Mouse (Mus musculus) olfactory bulb, adult 2 months (tissue): Measurements from ENCODE around the gene Arhgap30.

Experiments
- CTCF ChIP-seq: fragments of 200-500 bp; IDR thresholded peaks from 2 replicates; pipeline ENCODE4 v1.5.1; 2012; ENCODE audit warnings: low read depth, mild to moderate bottlenecking, low read length, moderate library complexity; ENCODE audit not compliant: insufficient read depth
- POLR2A ChIP-seq: fragments of 200-500 bp; IDR thresholded peaks from 2 replicates; pipeline ENCODE4 v1.6.1; 2012; ENCODE audit warnings: mild to moderate bottlenecking, low read depth, low read length, moderate library complexity; ENCODE audit not compliant: insufficient read depth

GRCm38 (mm10) chr1:171356814-171357213, 31.9 kb upstream of the Arhgap30 start:
- TF ChIP-seq CTCF = no peak
- TF ChIP-seq POLR2A = no peak
